Mouse (Mus musculus) heart, embryonic 14.5 days (tissue): ENCODE measurements around the gene Cnksr1. TPM values are rescaled to one million over a fixed set of nuclear protein-coding genes. Genes with fewer than 3 reads are reported as not detected.

Experiments
- ATAC-seq: fragments of 200-750 bp; cut with Nextera tagmentation; 2 replicates; pipeline ENCODE4 v1.8.0; 2017; ENCODE audit warnings: low read depth, moderate TSS enrichment; ENCODE audit not compliant: insufficient number of reproducible peaks, insufficient read depth, low FRiP score
- H3K27ac ChIP-seq, 2 experiments: fragments of 200-500 bp in 1 of 2; fragments of 300-500 bp in 1 of 2; sonication (generic) in 1 of 2; replicated peaks in 1 of 2; 2 replicates each; pipeline ENCODE4 v1.5.1; 2012 to 2014; ENCODE audit warnings: low read depth in 2 of 2, low read length in 2 of 2, control low read depth in 1 of 2, mild to moderate bottlenecking in 1 of 2, mixed read lengths in 1 of 2; ENCODE audit not compliant: control insufficient read depth in 1 of 2, insufficient read depth in 1 of 2
- H3K27me3 ChIP-seq: fragments of 300-500 bp; sonication (generic); 2 replicates; pipeline ENCODE4 v1.6.1; 2014; ENCODE audit warnings: mild to moderate bottlenecking, low read length, control low read depth; ENCODE audit not compliant: control insufficient read depth, insufficient read depth
- H3K36me3 ChIP-seq: fragments of 300-500 bp; sonication (generic); 2 replicates; pipeline ENCODE4 v1.6.1; 2014; ENCODE audit warnings: mild to moderate bottlenecking, control low read depth, low read length, mixed read lengths; ENCODE audit not compliant: control insufficient read depth, insufficient read depth
- H3K4me1 ChIP-seq, 2 experiments: fragments of 200-500 bp in 1 of 2; fragments of 300-500 bp in 1 of 2; sonication (generic) in 1 of 2; 2 replicates each; pipeline ENCODE4 v1.6.1; 2012 to 2014; ENCODE audit warnings: low read length in 2 of 2, control low read depth in 1 of 2, mixed read lengths in 1 of 2; ENCODE audit not compliant: control insufficient read depth in 2 of 2, insufficient read depth in 2 of 2
- H3K4me2 ChIP-seq: fragments of 300-500 bp; sonication (generic); 2 replicates; pipeline ENCODE4 v1.6.1; 2014; ENCODE audit warnings: mild to moderate bottlenecking, low read length
- H3K4me3 ChIP-seq, 2 experiments: fragments of 200-500 bp in 1 of 2; fragments of 300-500 bp in 1 of 2; sonication (generic) in 1 of 2; 2 replicates each; pipeline ENCODE4 v1.5.1; 2012 to 2014; ENCODE audit warnings: low read length in 2 of 2, mild to moderate bottlenecking in 2 of 2, control low read depth in 1 of 2, low read depth in 1 of 2, moderate library complexity in 1 of 2; ENCODE audit not compliant: control insufficient read depth in 1 of 2, insufficient read depth in 1 of 2
- H3K9ac ChIP-seq: fragments of 300-500 bp; sonication (generic); 2 replicates; pipeline ENCODE4 v1.6.1; 2014; ENCODE audit warnings: mild to moderate bottlenecking, low read length
- H3K9me3 ChIP-seq: fragments of 300-500 bp; sonication (generic); 2 replicates; pipeline ENCODE4 v1.6.1; 2016; ENCODE audit warnings: low read length, control low read depth; ENCODE audit not compliant: control insufficient read depth
- WGBS: fragments of 180-500 bp; shearing (Covaris S2); extraction: QIAGEN DNeasy Blood & Tissue Kit; methylation state at CpG from one replicate; pipeline ENCODE4 v1.1.7; 2014; 5-methylcytosine and 5-hydroxymethylcytosine counted together
- polyA plus RNA-seq: library from polyadenylated mRNA; unstranded; fragments of >200 nt; fragmentation: Nextera tagmentation; extraction: Ambion mirVana; gene quantifications from 2 replicates; pipeline ENCODE4 v1.2.1, GENCODE M21; 2014

Cnksr1 gene
- polyA plus RNA-seq, 1 experiment from 2014 or later, result 0.57 TPM

- Histone ChIP-seq H3K4me2 (peak overlapping the region; percentile 46), H3K9me3 (no peaks in the 10 kb centered on the region), H3K27me3 (peaks cover 7% of the 10 kb centered on the region), H3K4me3 (no peak overlapping the region), H3K36me3 (no peaks in the 10 kb centered on the region), H3K27ac (peak overlapping the region in 1 of 2 experiments; percentile 59; a peak in 3 of 4 replicates), H3K9ac (peak overlapping the region; percentile 31), H3K4me1 (peaks cover 29 to 41% of the 10 kb centered on the region in 2 experiments)
- no peak for ATAC-seq
- 26% methylated on average over 11 of the region's 11 CpGs for WGBS
These were observed 19.2 kb upstream of the Cnksr1 start for GRCm38 (mm10) chr4:134257198-134258009.

- H3K27ac ChIP-seq, result peak overlapping the region; percentile 30 to 59
- no peaks in the 10 kb centered on the region for H3K36me3 ChIP-seq
- 12% methylated on average over 19 of the region's 19 CpGs for WGBS
- no peak overlapping the region; a peak in 1 of 4 replicates for H3K4me3 ChIP-seq
- peak overlapping the region; percentile 46 for H3K4me2 ChIP-seq
- peaks cover 13% of the 10 kb centered on the region for H3K27me3 ChIP-seq
- H3K9me3 ChIP-seq, result no peaks in the 10 kb centered on the region
- peaks cover 36 to 48% of the 10 kb centered on the region in 2 experiments for H3K4me1 ChIP-seq
- ATAC-seq, result no peak
- peak overlapping the region; percentile 31 for H3K9ac ChIP-seq
These were observed 18.4 kb upstream of the Cnksr1 start for GRCm38 (mm10) chr4:134256407-134257197.

GRCm38 (mm10) chr4:134255854-134256253 lies 17.7 kb upstream of the Cnksr1 start:
- no peaks in the 10 kb centered on the region for H3K9me3 ChIP-seq
- H3K27ac ChIP-seq, result peak overlapping the region; percentile 30 to 59; a peak in 2 of 4 replicates
- ATAC-seq, result no peak
- H3K4me2 ChIP-seq, result peak overlapping the region; percentile 46; the same call in 1 of the 2 replicates
- H3K4me1 ChIP-seq, result peaks cover 41 to 55% of the 10 kb centered on the region in 2 experiments
- H3K27me3 ChIP-seq, result peaks cover 14% of the 10 kb centered on the region
- 47% methylated on average over 4 of the region's 4 CpGs for WGBS
- H3K9ac ChIP-seq, result 0 out of 2 replicates have a peak overlapping the region, but pooled peaks have one; percentile 31
- H3K36me3 ChIP-seq, result no peaks in the 10 kb centered on the region
- H3K4me3 ChIP-seq, result no peak overlapping the region

GRCm38 (mm10) chr4:134254835-134255234 lies 16.6 kb upstream of the Cnksr1 start:
- H3K9me3 ChIP-seq, result no peaks in the 10 kb centered on the region
- no peak for ATAC-seq
- WGBS, result 62% methylated on average over 3 of the region's 3 CpGs
- H3K4me3 ChIP-seq, result no peak overlapping the region
- H3K9ac ChIP-seq, result no peak overlapping the region
- H3K36me3 ChIP-seq, result no peaks in the 10 kb centered on the region
- no peak overlapping the region for H3K27ac ChIP-seq
- no peak overlapping the region for H3K4me2 ChIP-seq
- H3K4me1 ChIP-seq, result peaks cover 49 to 63% of the 10 kb centered on the region in 2 experiments
- peaks cover 19% of the 10 kb centered on the region for H3K27me3 ChIP-seq

- H3K4me1 ChIP-seq, result peaks cover 50 to 63% of the 10 kb centered on the region in 2 experiments
- WGBS, result 4% methylated on average over 13 of the region's 13 CpGs
- H3K27me3 ChIP-seq, result peaks cover 19% of the 10 kb centered on the region
These were observed 15.6 kb upstream of the Cnksr1 start, which contains the start of gene Grrp1 for GRCm38 (mm10) chr4:134253722-134254324. Gene Grrp1, minus strand, starts transcription at chr4:134254106.

GRCm38 (mm10) chr4:134252911-134253721 lies 14.9 kb upstream of the Cnksr1 start:
- H3K9me3 ChIP-seq, result no peaks in the 10 kb centered on the region
- H3K4me3 ChIP-seq, result peak overlapping the region; percentile 48 to 49
- H3K4me2 ChIP-seq, result peak overlapping the region; percentile 88
- H3K9ac ChIP-seq, result peak overlapping the region; percentile 64
- no peak for ATAC-seq
- peak overlapping the region; percentile 52 to 70; a peak in 3 of 4 replicates for H3K27ac ChIP-seq
- peaks cover 50 to 62% of the 10 kb centered on the region in 2 experiments for H3K4me1 ChIP-seq
- H3K36me3 ChIP-seq, result no peaks in the 10 kb centered on the region
- peaks cover 25% of the 10 kb centered on the region for H3K27me3 ChIP-seq
- WGBS, result 40% methylated on average over 15 of the region's 15 CpGs

More at GRCm38 (mm10) chr4:134253722-134254324, 15.6 kb upstream of the Cnksr1 start, which contains the start of gene Grrp1:
- Histone ChIP-seq H3K4me2 (peak within 1 kb of the TSS; percentile 88), H3K9ac (peak within 1 kb of the TSS; percentile 64), H3K9me3 (no peaks in the 10 kb centered on the region), H3K4me3 (peak within 1 kb of the TSS; percentile 48 to 49), H3K27ac (peak within 1 kb of the TSS; percentile 52 to 70), H3K36me3 (no peaks in the 10 kb centered on the region)
- ATAC-seq, result no peak
